In genomic region chr17:62818337-62818736, GRCm38 (mm10) we compare ENCODE assay signal across 11 mouse cellular contexts.
A peak's percentile ranks its signal among the peaks of the same experiment; 100 is the strongest.
DNase-seq lines count a peak whose midpoint lies in the region; ATAC-seq and TF ChIP-seq lines count a peak whose summit lies in the region.
"Had no signal": no experiment of that assay in that cellular context is flagged by ENCODE, and none has a peak within 500 bp of the region (broad histone marks: within the 10 kb centered on the region; RNA-seq: fewer than 3 reads in every experiment).

No protein-coding gene starts in this region.

- H3K4me3 ChIP-seq in midbrain, embryonic 12.5 days = no peak overlapping the region
- no peak overlapping the region for H3K4me3 ChIP-seq in midbrain, embryonic 11.5 days (ENCODE audit: low read depth, low read length)
- peak overlapping the region; percentile 17; the same call in 1 of the 2 replicates for H3K4me3 ChIP-seq in limb, embryonic 10.5 days
- H3K4me3 ChIP-seq in cerebellum, adult 2 months (replicated peaks; ENCODE audit: insufficient read depth, low read depth, low read length) = no peak overlapping the region
- H3K4me3 ChIP-seq: heart, embryonic 15.5 days had no signal

- peaks cover 48% of the 10 kb centered on the region for H3K4me1 ChIP-seq in midbrain, embryonic 12.5 days
- peaks cover 24% of the 10 kb centered on the region for H3K4me1 ChIP-seq in midbrain, embryonic 11.5 days (ENCODE audit: control insufficient read depth, insufficient read depth, low read length)
- peaks cover 70% of the 10 kb centered on the region for H3K4me1 ChIP-seq in limb, embryonic 10.5 days
- no peaks in the 10 kb centered on the region for H3K4me1 ChIP-seq in cerebellum, adult 2 months (ENCODE audit: control insufficient read depth, insufficient read depth, low read length)

- no peaks in the 10 kb centered on the region for H3K9me3 ChIP-seq in midbrain, embryonic 12.5 days
- H3K9me3 ChIP-seq in midbrain, embryonic 11.5 days (ENCODE audit: control insufficient read depth, low read length) = no peaks in the 10 kb centered on the region
- H3K9me3 ChIP-seq in limb, embryonic 10.5 days (replicated peaks) = no peaks in the 10 kb centered on the region
- H3K9me3 ChIP-seq: heart, embryonic 15.5 days had no signal

- no peak overlapping the region for H3K27ac ChIP-seq in midbrain, embryonic 12.5 days (replicated peaks)
- H3K27ac ChIP-seq in midbrain, embryonic 11.5 days (ENCODE audit: low read depth, low read length) = no peak overlapping the region
- H3K27ac ChIP-seq in limb, embryonic 10.5 days = peak overlapping the region; percentile 56
- no peak overlapping the region for H3K27ac ChIP-seq in cerebellum, adult 2 months (ENCODE audit: insufficient read depth, low read length)
- H3K27ac ChIP-seq: heart, embryonic 15.5 days; macrophage had no signal

- 49% methylated on average over 2 of the region's 2 CpGs for WGBS in midbrain, embryonic 12.5 days
- WGBS in midbrain, embryonic 11.5 days = 52% methylated on average over 2 of the region's 2 CpGs
- 52% methylated on average over 2 of the region's 2 CpGs for WGBS in limb, embryonic 10.5 days
- WGBS in cerebellum, adult 2 months = 79% methylated on average over 2 of the region's 2 CpGs

- DNase-seq in midbrain, embryonic 11.5 days (ENCODE audit: low spot score, missing footprints) = no peak
- peak; percentile 32 for DNase-seq in embryo, embryonic 11 days
- no peak for DNase-seq in limb, embryonic 10.5 days (ENCODE audit: low spot score)
- peak; percentile 25 for DNase-seq in thymus, postnatal 0 days (ENCODE audit: low spot score)
- no peak for DNase-seq in retina, postnatal 1 day
- DNase-seq in cerebellum, adult 2 months = no peak
- DNase-seq in layer of hippocampus, adult 11-12 months (ENCODE audit: low spot score) = no peak
- DNase-seq: spleen, adult 18-20 months had no signal

- no peak for TF ChIP-seq CTCF in cerebellum, adult 2 months (IDR thresholded peaks at IDR 0.05; ENCODE audit: borderline replicate concordance, insufficient read depth, low read depth, low read length)

- H3K36me3 ChIP-seq in midbrain, embryonic 12.5 days = no peaks in the 10 kb centered on the region
- no peaks in the 10 kb centered on the region for H3K36me3 ChIP-seq in midbrain, embryonic 11.5 days (ENCODE audit: control insufficient read depth, insufficient read depth, low read length)
- H3K36me3 ChIP-seq in limb, embryonic 10.5 days = no peaks in the 10 kb centered on the region
- H3K36me3 ChIP-seq: heart, embryonic 15.5 days had no signal

- H3K27me3 ChIP-seq in midbrain, embryonic 12.5 days = peaks cover 7% of the 10 kb centered on the region; the same call in 1 of the 2 replicates
- no peaks in the 10 kb centered on the region for H3K27me3 ChIP-seq in midbrain, embryonic 11.5 days (ENCODE audit: control insufficient read depth, insufficient read depth, low read length)
- no peaks in the 10 kb centered on the region for H3K27me3 ChIP-seq in limb, embryonic 10.5 days (ENCODE audit: low read depth, poor library complexity, severe bottlenecking)
- H3K27me3 ChIP-seq in cerebellum, adult 2 months (ENCODE audit: control insufficient read depth, insufficient read depth, low read length) = no peaks in the 10 kb centered on the region
- H3K27me3 ChIP-seq: heart, embryonic 15.5 days had no signal

- ATAC-seq in midbrain, embryonic 12.5 days (ENCODE audit: low FRiP score, low read depth) = no peak
- no peak for ATAC-seq in midbrain, embryonic 11.5 days (ENCODE audit: low FRiP score)

- H3K9ac ChIP-seq in midbrain, embryonic 12.5 days (replicated peaks) = peak overlapping the region; percentile 1; the same call in 1 of the 2 replicates
- H3K9ac ChIP-seq in midbrain, embryonic 11.5 days (ENCODE audit: low read length) = no peak overlapping the region
- H3K9ac ChIP-seq: heart, embryonic 15.5 days had no signal

- peak overlapping the region; percentile 13; the same call in 1 of the 2 replicates for H3K4me2 ChIP-seq in midbrain, embryonic 12.5 days (replicated peaks)
- H3K4me2 ChIP-seq in midbrain, embryonic 11.5 days = no peak overlapping the region

- TF ChIP-seq POLR2A in cerebellum, adult 2 months (IDR thresholded peaks at IDR 0.05; ENCODE audit: borderline replicate concordance, insufficient read depth, low read length) = no peak

Comparison
In these comparisons a context has a peak if more than half of its experiments do, and no peak if none do; other contexts are left out.
1. DNase-seq: peak in embryo, embryonic 11 days (single experiment) and thymus, postnatal 0 days (single experiment); none in midbrain, embryonic 11.5 days (single experiment), limb, embryonic 10.5 days (single experiment), retina, postnatal 1 day (single experiment), cerebellum, adult 2 months (0 of 2) and layer of hippocampus, adult 11-12 months (single experiment).